Comparison of ENCODE assay signal across 29 mouse cellular contexts in the genomic region with DNA sequence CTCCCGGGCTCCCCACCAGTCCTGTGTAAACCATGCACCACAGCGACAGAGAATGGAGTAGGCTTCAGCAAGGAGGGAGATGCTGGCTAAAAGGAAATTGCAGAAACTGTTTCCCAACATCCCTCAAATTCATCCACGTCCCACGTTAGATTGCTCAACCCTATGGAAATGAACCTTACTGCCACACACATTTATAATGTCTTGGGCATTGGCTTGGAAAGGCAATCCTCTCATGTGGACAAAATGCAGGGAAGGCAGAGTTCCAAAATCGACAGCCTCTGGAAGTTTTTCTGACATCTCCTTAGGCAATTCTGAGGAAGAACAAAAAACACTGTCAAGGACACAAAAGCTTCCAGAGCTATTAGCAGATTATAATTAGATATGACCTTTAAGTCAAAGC. TPM values are rescaled to one million over a fixed set of nuclear protein-coding genes. Genes with fewer than 3 reads are reported as not detected.
DNase-seq lines count a peak whose midpoint lies in the region; ATAC-seq and TF ChIP-seq lines count a peak whose summit lies in the region.
"Had no signal": no experiment of that assay in that cellular context is flagged by ENCODE, and none has a peak within 500 bp of the region (broad histone marks: within the 10 kb centered on the region; RNA-seq: fewer than 3 reads in every experiment).

No protein-coding gene starts in this region.

- H3K9ac ChIP-seq in lung, postnatal 0 days (replicated peaks; ENCODE audit: low read depth), result no peak overlapping the region
- H3K9ac ChIP-seq in midbrain, embryonic 15.5 days, result no peak overlapping the region
- H3K9ac ChIP-seq: embryonic facial prominence, embryonic 12.5 days; embryonic facial prominence, embryonic 15.5 days; forebrain, embryonic 13.5 days; heart, embryonic 12.5 days; heart, embryonic 15.5 days; hindbrain, embryonic 14.5 days had no signal

- peak; percentile 20 for DNase-seq in adrenal gland, adult 2 months
- no peak for DNase-seq in adrenal gland, postnatal 36 days
- peak; percentile 27 for DNase-seq in lung, postnatal 0 days (ENCODE audit: low spot score)
- DNase-seq in lung, postnatal 36 days, result no peak
- DNase-seq in fat pad, adult 2 months (ENCODE audit: extremely low read depth, low read depth, low spot score), result peak; percentile 89
- DNase-seq in left cerebral cortex, adult 18-20 months (ENCODE audit: low spot score in 2 of 2), result no peak
- DNase-seq: B cell, adult 2 months; cerebellum, adult 18-20 months; cerebellum, adult 9-11 months; cerebellum, postnatal 25 days; gastrocnemius, postnatal 10 days; gastrocnemius, postnatal 36 days; heart, adult 18-20 months; heart, postnatal 10 days; heart, postnatal 4 days; kidney, adult 18-20 months had no signal

- H3K27ac ChIP-seq in lung, postnatal 0 days (ENCODE audit: low read length), result no peak overlapping the region
- no peak overlapping the region for H3K27ac ChIP-seq in midbrain, embryonic 15.5 days
- H3K27ac ChIP-seq: embryonic facial prominence, embryonic 12.5 days; embryonic facial prominence, embryonic 15.5 days; forebrain, embryonic 13.5 days; heart, embryonic 15.5 days; hindbrain, embryonic 14.5 days; hindbrain, postnatal 0 days had no signal

- TF ChIP-seq EP300 in lung, postnatal 0 days (IDR thresholded peaks at IDR 0.05), result no peak

- H3K4me3 ChIP-seq in lung, postnatal 0 days (ENCODE audit: low read depth, low read length), result no peak overlapping the region
- H3K4me3 ChIP-seq in midbrain, embryonic 15.5 days, result no peak overlapping the region
- H3K4me3 ChIP-seq: embryonic facial prominence, embryonic 12.5 days; embryonic facial prominence, embryonic 15.5 days; forebrain, embryonic 13.5 days; heart, embryonic 12.5 days; heart, embryonic 15.5 days had no signal

- no peak overlapping the region for H3K4me2 ChIP-seq in lung, postnatal 0 days (replicated peaks; ENCODE audit: low read depth, low read length)
- H3K4me2 ChIP-seq in midbrain, embryonic 15.5 days, result no peak overlapping the region
- H3K4me2 ChIP-seq: embryonic facial prominence, embryonic 12.5 days; embryonic facial prominence, embryonic 15.5 days; forebrain, embryonic 13.5 days; heart, embryonic 12.5 days; heart, embryonic 15.5 days; hindbrain, embryonic 14.5 days had no signal

- H3K36me3 ChIP-seq in lung, postnatal 0 days (ENCODE audit: insufficient read depth, low read length), result peaks cover 28% of the 10 kb centered on the region; the same call in 1 of the 2 replicates
- H3K36me3 ChIP-seq in midbrain, embryonic 15.5 days (replicated peaks), result peaks cover 59% of the 10 kb centered on the region

- ATAC-seq in lung, postnatal 0 days, result no peak
- ATAC-seq in midbrain, embryonic 15.5 days (replicated peaks), result no peak
- ATAC-seq: forebrain, embryonic 13.5 days; forebrain, embryonic 16.5 days; hindbrain, postnatal 0 days; inflammation-experienced regulatory T-cells, adult 6 months; intestine, embryonic 16.5 days had no signal

- no peaks in the 10 kb centered on the region for H3K9me3 ChIP-seq in lung, postnatal 0 days (ENCODE audit: low read length)
- H3K9me3 ChIP-seq in midbrain, embryonic 15.5 days, result no peaks in the 10 kb centered on the region
- H3K9me3 ChIP-seq: embryonic facial prominence, embryonic 12.5 days; embryonic facial prominence, embryonic 15.5 days; forebrain, embryonic 13.5 days; G1E; heart, embryonic 12.5 days; heart, embryonic 15.5 days had no signal

- H3K27me3 ChIP-seq in lung, postnatal 0 days (replicated peaks; ENCODE audit: insufficient read depth, low read length), result no peaks in the 10 kb centered on the region
- H3K27me3 ChIP-seq in midbrain, embryonic 15.5 days (replicated peaks), result no peaks in the 10 kb centered on the region
- H3K27me3 ChIP-seq: CH12.LX; embryonic facial prominence, embryonic 12.5 days; embryonic facial prominence, embryonic 15.5 days; forebrain, embryonic 13.5 days; heart, embryonic 12.5 days; heart, embryonic 15.5 days had no signal

- H3K4me1 ChIP-seq in lung, postnatal 0 days (ENCODE audit: insufficient read depth, low read depth, low read length), result no peaks in the 10 kb centered on the region
- no peaks in the 10 kb centered on the region for H3K4me1 ChIP-seq in midbrain, embryonic 15.5 days
- H3K4me1 ChIP-seq: embryonic facial prominence, embryonic 12.5 days; embryonic facial prominence, embryonic 15.5 days; forebrain, embryonic 13.5 days; heart, embryonic 12.5 days; heart, embryonic 15.5 days had no signal

- no peak for TF ChIP-seq CTCF in lung, postnatal 0 days (IDR thresholded peaks at IDR 0.05)

- WGBS in lung, postnatal 0 days, result 77% methylated on average over 5 of the region's 5 CpGs
- 93% methylated on average over 5 of the region's 5 CpGs for WGBS in midbrain, embryonic 15.5 days

RNA-seq across cellular contexts. Expression of a gene that starts 12.1 kb away (rescaled TPM):
- 100 to 1,000 TPM; 123 to 142 TPM for total RNA-seq in adrenal gland, adult 2 months (2021)
- 118 and 135 TPM in 2 replicates for polyA plus RNA-seq in adrenal gland, adult 2 months (2012; rRNA removed)
- 100 to 1,000 TPM; 120 to 151 TPM for total RNA-seq in adrenal gland, postnatal 36 days (2021)
- 45.4 and 46.0 TPM in 2 replicates for polyA plus RNA-seq in lung, postnatal 0 days (2015; fragmentation: Nextera tagmentation; extraction: Ambion mirVana)
- total RNA-seq in left cerebral cortex, adult 18-20 months (2021), result 100 to 1,000 TPM; 103 to 109 TPM
- 57.7 and 63.6 TPM in 2 replicates for polyA plus RNA-seq in midbrain, embryonic 15.5 days (2015; fragmentation: Nextera tagmentation; extraction: Ambion mirVana)

RNA-seq across cellular contexts. Expression of a gene that starts 56.8 kb away (rescaled TPM):
- total RNA-seq in adrenal gland, adult 2 months (2021), result 10 to 100 TPM; 32.9 to 36.3 TPM
- polyA plus RNA-seq in adrenal gland, adult 2 months (2012; rRNA removed), result 4.7 and 8.6 TPM in 2 replicates
- total RNA-seq in adrenal gland, postnatal 36 days (2021), result 10 to 100 TPM; 36.9 to 46.7 TPM
- polyA plus RNA-seq in lung, postnatal 0 days (2015; fragmentation: Nextera tagmentation; extraction: Ambion mirVana), result 9.7 and 10.8 TPM in 2 replicates
- total RNA-seq in left cerebral cortex, adult 18-20 months (2021), result 10 to 100 TPM; 24.4 to 26.2 TPM
- polyA plus RNA-seq in midbrain, embryonic 15.5 days (2015; fragmentation: Nextera tagmentation; extraction: Ambion mirVana), result 9.5 and 9.7 TPM in 2 replicates

Comparison
In these comparisons a context has a peak if more than half of its experiments do, and no peak if none do; other contexts are left out.
1. DNase-seq: peak in adrenal gland, adult 2 months (single experiment), lung, postnatal 0 days (single experiment) and fat pad, adult 2 months (single experiment); none in adrenal gland, postnatal 36 days (0 of 2), lung, postnatal 36 days (single experiment) and left cerebral cortex, adult 18-20 months (0 of 2).